Mouse (Mus musculus) olfactory bulb, adult 2 months (tissue): Measurements from ENCODE around the gene B3gnt2. TPM values are rescaled to one million over a fixed set of nuclear protein-coding genes. Genes with fewer than 3 reads are reported as not detected.

ENCODE experiments used
- H3K27ac ChIP-seq: fragments of 200-500 bp; 2 replicates; pipeline ENCODE4 v1.5.1; 2012; ENCODE audit warnings: low read depth, low read length; ENCODE audit not compliant: insufficient read depth
- H3K4me1 ChIP-seq: fragments of 200-500 bp; 2 replicates; pipeline ENCODE4 v1.6.1; 2012; ENCODE audit warnings: low read length; ENCODE audit not compliant: control insufficient read depth, insufficient read depth
- H3K4me3 ChIP-seq: fragments of 200-500 bp; 2 replicates; pipeline ENCODE4 v1.5.1; 2012; ENCODE audit warnings: mild to moderate bottlenecking, low read depth, low read length, moderate library complexity; ENCODE audit not compliant: insufficient read depth
- CTCF ChIP-seq: fragments of 200-500 bp; IDR thresholded peaks from 2 replicates; pipeline ENCODE4 v1.5.1; 2012; ENCODE audit warnings: low read depth, mild to moderate bottlenecking, low read length, moderate library complexity; ENCODE audit not compliant: insufficient read depth
- POLR2A ChIP-seq: fragments of 200-500 bp; IDR thresholded peaks from 2 replicates; pipeline ENCODE4 v1.6.1; 2012; ENCODE audit warnings: mild to moderate bottlenecking, low read depth, low read length, moderate library complexity; ENCODE audit not compliant: insufficient read depth
- WGBS: fragments of 180-500 bp; shearing (Covaris S2); methylation state at CpG from one replicate; pipeline ENCODE4 v1.1.7; 2018; 5-methylcytosine and 5-hydroxymethylcytosine counted together
- polyA plus RNA-seq: library from polyadenylated mRNA; stranded (reverse); fragments of >200 nt; gene quantifications from 2 replicates; pipeline ENCODE4 v1.2.4, GENCODE M21; 2012; ENCODE audit warnings: low replicate concordance; ENCODE audit not compliant: missing spikeins, insufficient read depth, insufficient read length

B3gnt2 gene
- polyA plus RNA-seq, 1 experiment = not detected

DNA sequence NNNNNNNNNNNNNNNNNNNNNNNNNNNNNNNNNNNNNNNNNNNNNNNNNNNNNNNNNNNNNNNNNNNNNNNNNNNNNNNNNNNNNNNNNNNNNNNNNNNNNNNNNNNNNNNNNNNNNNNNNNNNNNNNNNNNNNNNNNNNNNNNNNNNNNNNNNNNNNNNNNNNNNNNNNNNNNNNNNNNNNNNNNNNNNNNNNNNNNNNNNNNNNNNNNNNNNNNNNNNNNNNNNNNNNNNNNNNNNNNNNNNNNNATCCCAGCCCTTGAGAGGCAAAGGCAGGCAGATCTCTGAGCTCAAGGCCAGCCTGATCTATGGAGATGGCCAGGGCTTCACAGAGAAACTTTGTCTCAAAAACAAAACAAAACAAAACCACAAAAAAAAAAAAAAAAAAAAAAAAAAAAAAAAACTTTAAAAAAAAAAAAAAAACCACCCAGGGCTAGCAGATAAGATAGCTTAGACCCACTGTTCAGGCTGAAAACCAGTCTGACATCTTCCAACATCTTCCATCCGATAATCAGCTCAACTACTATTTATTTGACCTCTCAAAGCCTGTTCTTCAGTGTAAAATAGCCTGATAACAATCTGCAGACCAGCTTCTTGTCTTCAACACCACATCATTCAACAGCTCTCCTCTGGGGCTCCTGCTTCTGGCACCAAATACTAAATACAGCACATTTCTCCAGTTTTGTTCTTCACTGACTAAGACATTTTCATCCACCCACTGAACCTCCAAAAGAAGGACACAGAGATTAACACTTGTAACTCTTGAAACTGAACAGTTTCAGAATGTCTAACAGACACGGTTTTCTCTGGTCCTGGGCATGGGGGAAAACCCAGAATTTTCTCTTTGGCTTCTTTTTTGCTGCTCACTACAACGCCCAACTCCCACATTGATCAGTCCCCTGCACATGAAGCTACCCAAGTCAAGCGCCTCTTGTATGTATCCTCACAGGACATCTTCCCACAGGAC is 15.7 kb downstream of the B3gnt2 start:
- Histone ChIP-seq H3K27ac (no peak overlapping the region), H3K4me3 (no peak overlapping the region), H3K4me1 (peaks cover 11% of the 10 kb centered on the region)
- TF ChIP-seq CTCF (no peak), POLR2A (no peak)
- WGBS = 83% methylated on average over 4 of the region's 4 CpGs

DNA sequence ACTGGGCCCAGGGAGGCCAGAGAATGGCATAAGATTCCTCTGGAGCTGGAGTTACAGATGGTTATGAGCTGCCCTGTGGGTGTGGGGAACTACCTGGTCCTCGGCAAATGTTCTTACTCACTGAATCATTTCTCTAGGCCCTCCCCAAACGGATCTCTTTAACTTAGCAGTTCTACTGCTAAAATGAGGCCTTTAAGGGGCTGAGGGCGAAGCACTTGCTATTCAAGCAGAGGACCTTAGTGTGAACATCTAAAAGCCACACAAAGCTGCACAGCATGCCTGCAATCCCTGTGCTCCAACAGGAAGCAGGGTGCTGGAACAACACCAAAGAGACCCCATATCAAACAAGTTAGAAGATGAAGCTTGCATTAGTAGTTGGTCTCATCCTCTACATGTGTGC is 21.3 kb downstream of the B3gnt2 start:
- Histone ChIP-seq H3K27ac (no peak overlapping the region), H3K4me3 (no peak overlapping the region), H3K4me1 (peaks cover 6% of the 10 kb centered on the region)
- WGBS = 67% methylated on average over 3 of the region's 3 CpGs
- TF ChIP-seq CTCF (no peak), POLR2A (no peak)

DNA sequence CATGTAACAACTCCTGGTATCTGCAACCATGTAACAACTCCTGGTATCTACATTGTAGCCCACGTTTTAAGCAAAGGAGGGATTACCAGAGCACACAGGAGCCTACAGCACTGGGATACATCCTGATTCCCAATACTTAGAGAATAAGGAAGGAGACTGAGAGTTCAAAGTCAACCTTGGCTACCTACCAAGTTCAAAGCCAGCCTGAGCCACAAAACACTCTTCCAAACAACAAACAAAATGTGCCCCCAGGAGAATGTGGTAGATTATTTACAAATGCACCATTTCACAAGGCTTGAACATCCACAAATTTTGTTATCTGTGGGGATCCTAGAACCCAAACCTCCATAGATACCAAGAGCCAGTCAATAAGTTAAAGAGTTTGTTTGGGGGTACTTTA is 22.4 kb downstream of the B3gnt2 start:
- Histone ChIP-seq H3K4me1 (peaks cover 6% of the 10 kb centered on the region; the same call in 1 of the 2 replicates), H3K4me3 (no peak overlapping the region), H3K27ac (no peak overlapping the region)
- WGBS = 84% methylated on average over 1 of the region's 1 CpGs
- TF ChIP-seq CTCF (no peak), POLR2A (no peak)

DNA sequence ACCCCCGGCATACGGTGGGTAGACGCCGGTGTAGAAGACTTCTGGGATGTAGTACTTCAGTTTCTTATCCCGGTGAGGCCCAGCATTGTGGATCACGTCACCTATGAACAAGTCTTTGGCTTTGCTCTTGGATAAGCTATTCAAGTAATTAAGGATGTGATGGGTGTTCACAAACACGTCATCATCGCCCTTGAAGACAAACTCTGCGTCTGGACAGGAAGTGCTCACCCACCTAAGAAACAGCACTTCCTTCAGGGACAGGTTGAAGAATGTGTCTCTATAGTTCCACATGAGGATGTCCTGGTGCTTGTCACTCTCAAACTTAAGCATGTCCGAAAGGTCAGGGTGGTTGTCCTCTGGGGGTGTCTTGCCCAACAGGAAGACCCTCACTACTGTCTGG is 24.5 kb downstream of the B3gnt2 start:
- no peak overlapping the region for H3K4me3 ChIP-seq
- 92% methylated on average over 10 of the region's 10 CpGs for WGBS
- TF ChIP-seq POLR2A (no peak), CTCF (no peak)
- peaks cover 2% of the 10 kb centered on the region; the same call in 1 of the 2 replicates for H3K4me1 ChIP-seq
- no peak overlapping the region for H3K27ac ChIP-seq

DNA sequence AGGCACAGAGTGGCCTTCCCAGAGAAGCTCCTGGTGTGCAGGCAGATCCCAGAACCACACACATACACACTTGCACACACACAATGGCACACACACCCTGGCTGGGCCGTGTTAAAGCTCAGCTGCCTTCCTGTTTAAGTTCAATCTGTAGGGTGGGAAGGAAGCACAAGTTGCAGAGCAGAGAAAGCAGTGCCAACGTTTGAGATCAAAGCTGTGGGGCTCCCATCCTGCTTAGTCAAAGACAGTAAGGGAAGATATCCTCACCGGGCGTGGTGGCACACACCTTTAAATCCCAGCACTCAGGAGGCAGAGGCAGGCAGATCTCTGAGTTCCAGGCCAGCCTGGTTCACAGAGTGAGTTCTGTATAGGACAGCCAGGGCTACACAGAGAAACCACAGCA is 28.2 kb downstream of the B3gnt2 start:
- 82% methylated on average over 4 of the region's 4 CpGs for WGBS
- Histone ChIP-seq H3K4me3 (no peak overlapping the region), H3K27ac (no peak overlapping the region), H3K4me1 (peaks cover 11% of the 10 kb centered on the region)
- no peak for TF ChIP-seq POLR2A
- TF ChIP-seq CTCF = no peak

DNA sequence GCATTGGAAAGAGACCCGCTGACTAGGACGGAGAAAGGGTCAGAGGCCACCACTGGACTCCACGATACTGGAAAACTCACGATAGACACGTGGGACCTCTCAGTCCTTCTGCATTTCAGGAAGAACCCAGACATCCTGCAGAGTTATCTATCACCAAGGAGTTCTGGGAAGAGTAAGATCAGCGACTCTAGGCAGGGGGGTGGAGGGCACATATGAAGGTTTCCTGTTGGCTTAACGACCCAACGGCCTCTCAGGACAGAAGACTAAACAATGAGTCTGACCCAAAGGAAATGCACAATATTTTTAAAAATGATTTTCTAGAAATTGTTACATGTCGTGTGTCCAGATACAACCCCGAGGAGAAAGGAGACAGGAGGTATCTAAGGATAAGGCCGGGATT is 28.8 kb downstream of the B3gnt2 start:
- TF ChIP-seq POLR2A = no peak
- no peak for TF ChIP-seq CTCF
- no peak overlapping the region for H3K4me3 ChIP-seq
- 94% methylated on average over 11 of the region's 11 CpGs for WGBS

DNA sequence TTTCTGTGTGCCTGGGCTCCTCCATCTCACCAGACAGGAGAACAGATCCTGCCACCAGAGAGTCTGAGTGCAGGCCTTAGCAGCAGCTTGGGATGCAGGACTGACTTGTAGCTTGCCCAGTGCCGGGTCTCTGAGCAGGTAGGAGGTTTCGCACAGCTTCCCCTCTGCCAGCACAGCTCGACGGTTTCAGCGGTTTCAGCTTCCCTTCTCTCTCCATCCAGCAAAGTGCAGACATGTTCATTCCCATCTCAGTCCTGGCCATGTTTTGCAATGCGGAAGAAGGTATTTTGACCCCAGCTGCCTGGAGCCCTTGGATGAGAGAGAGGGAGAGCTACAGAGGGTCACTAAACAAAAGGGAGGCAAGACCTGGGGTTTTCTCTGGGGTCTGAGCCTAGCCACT is 30.1 kb downstream of the B3gnt2 start:
- peaks cover 11% of the 10 kb centered on the region for H3K4me1 ChIP-seq
- 61% methylated on average over 6 of the region's 6 CpGs for whole genome bisulfite sequencing
- no peak for TF ChIP-seq CTCF
- no peak for TF ChIP-seq POLR2A
- H3K27ac ChIP-seq = peak overlapping the region; percentile 29; the same call in 1 of the 2 replicates
- H3K4me3 ChIP-seq = no peak overlapping the region

More for the DNA sequence above, 28.8 kb downstream of the B3gnt2 start:
- H3K27ac ChIP-seq = no peak overlapping the region
- H3K4me1 ChIP-seq = peaks cover 11% of the 10 kb centered on the region

DNA sequence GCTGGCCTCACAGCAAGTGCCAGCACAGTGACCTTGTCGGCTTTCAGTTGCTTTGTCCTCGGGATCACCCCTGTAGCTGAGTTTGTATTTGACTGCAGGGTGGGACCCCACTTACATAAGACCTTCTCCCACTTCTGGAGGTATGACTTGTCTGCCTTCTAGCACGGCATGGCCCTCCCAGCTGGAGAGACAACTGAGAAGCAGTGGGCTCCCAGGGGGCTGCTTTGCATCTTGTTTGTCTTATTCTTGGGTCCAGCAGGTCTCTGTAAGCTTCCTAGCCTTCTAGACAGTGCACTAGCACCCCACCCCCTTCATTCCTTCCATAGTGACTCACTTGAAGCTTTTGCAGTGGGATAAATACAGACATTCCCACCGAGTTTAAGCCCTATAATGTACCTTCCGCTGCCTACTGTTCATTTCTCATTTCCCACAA is 30.6 kb downstream of the B3gnt2 start:
- WGBS = 47% methylated on average over 5 of the region's 5 CpGs
- H3K4me3 ChIP-seq = no peak overlapping the region

DNA sequence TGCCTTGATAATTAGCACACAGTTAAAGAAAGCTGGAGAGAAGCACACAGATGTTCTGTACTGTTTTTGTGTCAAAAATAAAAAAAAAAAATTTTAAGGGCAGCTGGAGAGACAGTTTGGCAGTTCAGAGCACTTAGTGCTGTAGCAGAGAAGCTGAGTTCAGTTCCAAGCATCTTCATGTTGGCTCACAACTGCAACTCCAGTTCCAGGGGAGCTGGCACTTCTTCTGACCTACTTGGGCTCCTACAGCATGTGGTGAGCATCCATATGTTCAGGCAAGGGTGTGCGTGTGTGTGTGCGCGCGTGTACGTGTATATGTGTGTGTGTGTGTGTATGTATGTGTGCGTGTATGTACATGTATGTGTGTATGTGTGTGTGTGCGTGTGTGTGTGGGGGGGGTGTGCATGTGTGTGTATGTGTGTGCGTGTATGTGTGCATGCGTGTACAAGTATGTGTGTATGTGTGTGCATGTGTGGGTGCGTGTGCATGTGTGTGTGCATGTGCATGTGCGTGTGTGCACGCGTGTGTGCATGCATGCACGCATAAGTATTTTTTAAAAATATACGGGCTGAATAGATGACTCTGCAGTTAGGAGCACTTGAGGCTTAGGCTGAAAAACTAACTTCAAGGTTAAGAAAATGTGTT is 31.7 kb downstream of the B3gnt2 start:
- 96% methylated on average over 15 of the region's 15 CpGs for WGBS
- H3K4me3 ChIP-seq = no peak overlapping the region
- TF ChIP-seq POLR2A = no peak
- no peak for TF ChIP-seq CTCF
- peaks cover 11% of the 10 kb centered on the region for H3K4me1 ChIP-seq
- H3K27ac ChIP-seq = no peak overlapping the region

More for the DNA sequence above, 30.6 kb downstream of the B3gnt2 start:
- H3K27ac ChIP-seq = no peak overlapping the region
- no peak for TF ChIP-seq POLR2A
- peaks cover 11% of the 10 kb centered on the region for H3K4me1 ChIP-seq
